In genomic region chr9:120012161-120012560, GRCm38 (mm10) we compare ENCODE assay signal across 6 mouse cellular contexts. TPM values are rescaled to one million over a fixed set of nuclear protein-coding genes. Genes with fewer than 3 reads are reported as not detected.
"Had no signal": no experiment of that assay in that cellular context is flagged by ENCODE, and none has a peak within 500 bp of the region (broad histone marks: within the 10 kb centered on the region; RNA-seq: fewer than 3 reads in every experiment).

No protein-coding gene starts in this region.

RNA-seq across cellular contexts. Expression of gene Xirp1, which starts 11.2 kb away (rescaled TPM):
- total RNA-seq: megakaryocyte progenitor cell, adult 5-6 weeks; megakaryocyte-erythroid progenitor cell, adult 5-6 weeks had no signal
- polyA plus RNA-seq: midbrain, embryonic 11.5 days; midbrain, embryonic 15.5 days; small intestine, adult 2 months had no signal

RNA-seq across cellular contexts. Expression of gene Cx3cr1, which starts 57.5 kb away (rescaled TPM):
- polyA plus RNA-seq: myocyte had no signal
